Mouse (Mus musculus) urinary bladder, adult 2 months (tissue): ENCODE measurements around the gene Sec62. TPM values are rescaled to one million over a fixed set of nuclear protein-coding genes. Genes with fewer than 3 reads are reported as not detected.
A peak's percentile ranks its signal among the peaks of the same experiment; 100 is the strongest.

Experiments
- DNase-seq: peaks from one replicate; pipeline ENCODE4 v3.0.0; 2022; ENCODE audit warnings: low spot score
- polyA plus RNA-seq: library from polyadenylated mRNA; depleted of rRNA; stranded (reverse); fragments of >200 nt; gene quantifications from 2 replicates; pipeline ENCODE4 v1.2.3, GENCODE M21; 2012; rRNA removed

The Sec62 gene
- polyA plus RNA-seq = 70.3 and 73.2 TPM in 2 replicates

GRCm38 (mm10) chr3:30792737-30793402, at the start of gene Sec62:
Gene Sec62 (plus strand): TSS chr3:30792875.
- DNase-seq = peak; percentile 98

- no peak for DNase-seq
These were observed 49.8 kb upstream of the Sec62 start for GRCm38 (mm10) chr3:30742891-30743290.

GRCm38 (mm10) chr3:30746006-30746405, 46.7 kb upstream of the Sec62 start, which contains the start of gene Samd7:
Gene Samd7 (plus strand): TSS chr3:30746293.
- DNase-seq = no peak

- DNase-seq = no peak
These were observed 44.4 kb upstream of the Sec62 start for GRCm38 (mm10) chr3:30748316-30748715.

GRCm38 (mm10) chr3:30754696-30755095, 38.0 kb upstream of the Sec62 start:
- no peak for DNase-seq

- DNase-seq = no peak
These were observed 27.8 kb upstream of the Sec62 start for GRCm38 (mm10) chr3:30764877-30765276.

- no peak for DNase-seq
These were observed 27.2 kb upstream of the Sec62 start for GRCm38 (mm10) chr3:30765311-30766027.

GRCm38 (mm10) chr3:30766177-30766576, 26.5 kb upstream of the Sec62 start:
- no peak for DNase-seq

- DNase-seq = no peak
These were observed 25.4 kb upstream of the Sec62 start for GRCm38 (mm10) chr3:30767271-30767670.

- no peak for DNase-seq
These were observed 22.7 kb upstream of the Sec62 start for GRCm38 (mm10) chr3:30769755-30770515.

- no peak for DNase-seq
These were observed 21.1 kb upstream of the Sec62 start for GRCm38 (mm10) chr3:30771560-30771959.

- no peak for DNase-seq
These were observed 20.0 kb upstream of the Sec62 start for GRCm38 (mm10) chr3:30772631-30773030.

- no peak for DNase-seq
These were observed 18.0 kb upstream of the Sec62 start for GRCm38 (mm10) chr3:30774677-30775076.

- DNase-seq = no peak
These were observed 14.7 kb upstream of the Sec62 start for GRCm38 (mm10) chr3:30777984-30778383.

GRCm38 (mm10) chr3:30788531-30788930, 4.1 kb upstream of the Sec62 start:
- no peak for DNase-seq

- DNase-seq = peak; percentile 41
These were observed 937 bp downstream of the Sec62 start for GRCm38 (mm10) chr3:30793403-30794221.

GRCm38 (mm10) chr3:30802171-30802570, 9.5 kb downstream of the Sec62 start:
- no peak for DNase-seq

GRCm38 (mm10) chr3:30812881-30813280, 20.2 kb downstream of the Sec62 start:
- DNase-seq = no peak

GRCm38 (mm10) chr3:30818630-30819125, 26.0 kb downstream of the Sec62 start:
- no peak for DNase-seq

GRCm38 (mm10) chr3:30822163-30822562, 29.5 kb downstream of the Sec62 start:
- no peak for DNase-seq

GRCm38 (mm10) chr3:30826069-30826468, 33.4 kb downstream of the Sec62 start:
- DNase-seq = no peak
